Mouse (Mus musculus): Measurements from ENCODE around the gene Cyp4f17. TPM values are rescaled to one million over a fixed set of nuclear protein-coding genes. Genes with fewer than 3 reads are reported as not detected.
"Not testable (repeated sequence)": the region's sequence is repeated elsewhere in the genome, so short reads cannot be mapped to it uniquely, and the experiment has no call there.

Gene Cyp4f17
- polyA plus RNA-seq, 1 experiment from 2014 or later, result 16.1 TPM

- Histone ChIP-seq H3K4me1 (peaks cover 5% of the 10 kb centered on the region; the same call in 1 of the 2 replicates), H3K4me2 (no peak overlapping the region), H3K27me3 (replicated peaks) (no peaks in the 10 kb centered on the region), H3K4me3 (no peak overlapping the region), H3K27ac (no peak overlapping the region), H3K9ac (no peak overlapping the region), H3K36me3 (replicated peaks) (no peaks in the 10 kb centered on the region), H3K9me3 (no peaks in the 10 kb centered on the region)
- peak; percentile 82 for ATAC-seq (replicated peaks)
- 86% methylated on average over 1 of the region's 1 CpGs for WGBS
Observed at GRCm38 (mm10) chr17:32494601-32495000, 11.2 kb upstream of the Cyp4f17 start.

GRCm38 (mm10) chr17:32500511-32500910, 5.3 kb upstream of the Cyp4f17 start:
- H3K4me1 ChIP-seq; H3K9ac ChIP-seq; H3K9me3 ChIP-seq; H3K4me2 ChIP-seq; H3K36me3 ChIP-seq (replicated peaks); ATAC-seq (replicated peaks); H3K27me3 ChIP-seq (replicated peaks); H3K27ac ChIP-seq; H3K4me3 ChIP-seq: not testable (repeated sequence)
- 86% methylated on average over 4 of the region's 4 CpGs for WGBS

GRCm38 (mm10) chr17:32501051-32501450, 4.8 kb upstream of the Cyp4f17 start:
- WGBS, result 60% methylated on average over 3 of the region's 3 CpGs
- Histone ChIP-seq H3K9ac (no peak overlapping the region), H3K9me3 (no peaks in the 10 kb centered on the region), H3K27me3 (replicated peaks) (no peaks in the 10 kb centered on the region), H3K27ac (no peak overlapping the region), H3K4me1 (peaks cover 13% of the 10 kb centered on the region), H3K4me3 (no peak overlapping the region), H3K36me3 (replicated peaks) (no peaks in the 10 kb centered on the region), H3K4me2 (no peak overlapping the region)
- ATAC-seq (replicated peaks), result no peak

GRCm38 (mm10) chr17:32503111-32503510, 2.7 kb upstream of the Cyp4f17 start:
- Histone ChIP-seq H3K27ac (no peak overlapping the region), H3K4me1 (peaks cover 24% of the 10 kb centered on the region), H3K36me3 (replicated peaks) (no peaks in the 10 kb centered on the region), H3K9me3 (no peaks in the 10 kb centered on the region), H3K27me3 (replicated peaks) (no peaks in the 10 kb centered on the region), H3K9ac (no peak overlapping the region), H3K4me3 (no peak overlapping the region), H3K4me2 (no peak overlapping the region)
- 79% methylated on average over 2 of the region's 2 CpGs for WGBS
- no peak for ATAC-seq (replicated peaks)

GRCm38 (mm10) chr17:32506729-32507245, 937 bp downstream of the Cyp4f17 start:
- Histone ChIP-seq H3K4me1 (peaks cover 24% of the 10 kb centered on the region), H3K27me3 (replicated peaks) (no peaks in the 10 kb centered on the region), H3K4me2 (peak overlapping the region; percentile 71), H3K9me3 (no peaks in the 10 kb centered on the region), H3K4me3 (peak overlapping the region; percentile 47), H3K36me3 (replicated peaks) (no peaks in the 10 kb centered on the region), H3K9ac (peak overlapping the region; percentile 44), H3K27ac (peak overlapping the region; percentile 78)
- ATAC-seq (replicated peaks), result peak; percentile 18
- WGBS, result 36% methylated on average over 9 of the region's 9 CpGs

GRCm38 (mm10) chr17:32516126-32516525, 10.3 kb downstream of the Cyp4f17 start:
- Histone ChIP-seq H3K27me3 (replicated peaks) (no peaks in the 10 kb centered on the region), H3K27ac (no peak overlapping the region), H3K4me1 (no peaks in the 10 kb centered on the region), H3K4me3 (no peak overlapping the region), H3K9ac (no peak overlapping the region), H3K36me3 (replicated peaks) (no peaks in the 10 kb centered on the region; the same call in 1 of the 2 replicates), H3K4me2 (no peak overlapping the region), H3K9me3 (no peaks in the 10 kb centered on the region)
- ATAC-seq (replicated peaks), result no peak
- WGBS, result 78% methylated on average over 5 of the region's 5 CpGs

GRCm38 (mm10) chr17:32521981-32522380, 16.1 kb downstream of the Cyp4f17 start:
- no peak for ATAC-seq (replicated peaks)
- H3K27ac ChIP-seq, result no peak overlapping the region
- H3K4me3 ChIP-seq, result no peak overlapping the region
- no peaks in the 10 kb centered on the region; the same call in 1 of the 2 replicates for H3K36me3 ChIP-seq (replicated peaks)
- H3K27me3 ChIP-seq (replicated peaks), result no peaks in the 10 kb centered on the region
- no peak overlapping the region for H3K4me2 ChIP-seq
- WGBS, result 89% methylated on average over 5 of the region's 5 CpGs
- no peak overlapping the region for H3K9ac ChIP-seq
- no peaks in the 10 kb centered on the region for H3K9me3 ChIP-seq
- H3K4me1 ChIP-seq, result no peaks in the 10 kb centered on the region

GRCm38 (mm10) chr17:32522386-32522785, 16.5 kb downstream of the Cyp4f17 start:
- H3K9me3 ChIP-seq, result no peaks in the 10 kb centered on the region

GRCm38 (mm10) chr17:32522816-32523215, 17.0 kb downstream of the Cyp4f17 start:
- H3K36me3 ChIP-seq (replicated peaks), result no peaks in the 10 kb centered on the region; the same call in 1 of the 2 replicates
- no peak for ATAC-seq (replicated peaks)
- no peak overlapping the region for H3K27ac ChIP-seq
- H3K4me1 ChIP-seq, result no peaks in the 10 kb centered on the region
- no peak overlapping the region for H3K4me3 ChIP-seq
- no peak overlapping the region for H3K9ac ChIP-seq
- WGBS, result 95% methylated on average over 5 of the region's 5 CpGs
- no peaks in the 10 kb centered on the region for H3K9me3 ChIP-seq
- H3K4me2 ChIP-seq, result no peak overlapping the region
- no peaks in the 10 kb centered on the region for H3K27me3 ChIP-seq (replicated peaks)

More at GRCm38 (mm10) chr17:32522386-32522785, 16.5 kb downstream of the Cyp4f17 start:
- Histone ChIP-seq H3K27ac (no peak overlapping the region), H3K27me3 (replicated peaks) (no peaks in the 10 kb centered on the region), H3K4me1 (no peaks in the 10 kb centered on the region), H3K4me3 (no peak overlapping the region), H3K9ac (no peak overlapping the region), H3K4me2 (no peak overlapping the region), H3K36me3 (replicated peaks) (no peaks in the 10 kb centered on the region; the same call in 1 of the 2 replicates)
- ATAC-seq (replicated peaks), result no peak
- WGBS, result 93% methylated on average over 4 of the region's 4 CpGs

GRCm38 (mm10) chr17:32523895-32524294, 18.0 kb downstream of the Cyp4f17 start:
- Histone ChIP-seq H3K4me2 (no peak overlapping the region), H3K36me3 (replicated peaks) (no peaks in the 10 kb centered on the region), H3K4me1 (no peaks in the 10 kb centered on the region), H3K27me3 (replicated peaks) (no peaks in the 10 kb centered on the region), H3K9me3 (no peaks in the 10 kb centered on the region), H3K27ac (no peak overlapping the region), H3K4me3 (no peak overlapping the region), H3K9ac (no peak overlapping the region)
- 91% methylated on average over 11 of the region's 11 CpGs for WGBS
- ATAC-seq (replicated peaks), result no peak

- H3K9me3 ChIP-seq; H3K4me1 ChIP-seq; H3K4me2 ChIP-seq; ATAC-seq (replicated peaks); H3K27ac ChIP-seq; H3K9ac ChIP-seq; H3K36me3 ChIP-seq (replicated peaks); H3K27me3 ChIP-seq (replicated peaks); H3K4me3 ChIP-seq: not testable (repeated sequence)
- WGBS, result 96% methylated on average over 1 of the region's 1 CpGs
Observed at GRCm38 (mm10) chr17:32526341-32526740, 20.5 kb downstream of the Cyp4f17 start.

GRCm38 (mm10) chr17:32527748-32528147, 21.9 kb downstream of the Cyp4f17 start:
- Histone ChIP-seq H3K36me3 (replicated peaks) (no peaks in the 10 kb centered on the region), H3K27me3 (replicated peaks) (no peaks in the 10 kb centered on the region), H3K4me1 (no peaks in the 10 kb centered on the region), H3K4me3 (no peak overlapping the region), H3K9ac (no peak overlapping the region), H3K9me3 (no peaks in the 10 kb centered on the region), H3K4me2 (no peak overlapping the region), H3K27ac (no peak overlapping the region)
- no peak for ATAC-seq (replicated peaks)
- WGBS, result 90% methylated on average over 11 of the region's 11 CpGs

Measured in midbrain, embryonic 15.5 days (tissue).